Mouse (Mus musculus): Measurements from ENCODE around the gene Ppfia1. TPM values are rescaled to one million over a fixed set of nuclear protein-coding genes. Genes with fewer than 3 reads are reported as not detected.

Gene Ppfia1
- polyA plus RNA-seq, 1 experiment from 2014 or later, result 30.0 TPM

GRCm38 (mm10) chr7:144441976-144442375, 111.6 kb downstream of the Ppfia1 start:
- H3K4me2 ChIP-seq, result no peak overlapping the region
- 92% methylated on average over 4 of the region's 4 CpGs for WGBS
- H3K36me3 ChIP-seq (replicated peaks), result peaks cover 71% of the 10 kb centered on the region
- no peaks in the 10 kb centered on the region for H3K27me3 ChIP-seq (replicated peaks)
- no peak for ATAC-seq (replicated peaks)
- H3K4me3 ChIP-seq, result no peak overlapping the region
- H3K4me1 ChIP-seq, result no peaks in the 10 kb centered on the region
- H3K27ac ChIP-seq, result no peak overlapping the region
- H3K9ac ChIP-seq, result no peak overlapping the region
- no peaks in the 10 kb centered on the region for H3K9me3 ChIP-seq

GRCm38 (mm10) chr7:144441466-144441865, 112.1 kb downstream of the Ppfia1 start:
- H3K4me1 ChIP-seq, result no peaks in the 10 kb centered on the region
- H3K9ac ChIP-seq, result no peak overlapping the region
- no peak for ATAC-seq (replicated peaks)
- no peak overlapping the region for H3K4me3 ChIP-seq
- no peak overlapping the region for H3K27ac ChIP-seq
- H3K9me3 ChIP-seq, result no peaks in the 10 kb centered on the region
- H3K27me3 ChIP-seq (replicated peaks), result no peaks in the 10 kb centered on the region
- no peak overlapping the region for H3K4me2 ChIP-seq
- 93% methylated on average over 11 of the region's 11 CpGs for WGBS
- H3K36me3 ChIP-seq (replicated peaks), result peaks cover 76% of the 10 kb centered on the region

- Histone ChIP-seq H3K4me2 (no peak overlapping the region), H3K4me1 (no peaks in the 10 kb centered on the region), H3K27me3 (replicated peaks) (no peaks in the 10 kb centered on the region), H3K4me3 (no peak overlapping the region), H3K27ac (no peak overlapping the region), H3K36me3 (replicated peaks) (peaks cover 59% of the 10 kb centered on the region), H3K9ac (no peak overlapping the region), H3K9me3 (no peaks in the 10 kb centered on the region)
- no peak for ATAC-seq (replicated peaks)
- WGBS, result over 99% methylated on average over 7 of the region's 7 CpGs
Observed at GRCm38 (mm10) chr7:144438811-144439210, 114.7 kb downstream of the Ppfia1 start.

- WGBS, result 80% methylated on average over 2 of the region's 2 CpGs
- ATAC-seq (replicated peaks), result no peak
- no peaks in the 10 kb centered on the region for H3K4me1 ChIP-seq
Observed at GRCm38 (mm10) chr7:144432920-144433319, 120.6 kb downstream of the Ppfia1 start.

GRCm38 (mm10) chr7:144427460-144427859, 126.1 kb downstream of the Ppfia1 start:
- Histone ChIP-seq H3K4me1 (peaks cover 8% of the 10 kb centered on the region), H3K9me3 (no peaks in the 10 kb centered on the region), H3K36me3 (replicated peaks) (no peaks in the 10 kb centered on the region), H3K9ac (no peak overlapping the region), H3K4me3 (no peak overlapping the region), H3K4me2 (no peak overlapping the region), H3K27me3 (replicated peaks) (no peaks in the 10 kb centered on the region), H3K27ac (no peak overlapping the region)
- WGBS, result 73% methylated on average over 3 of the region's 3 CpGs
- no peak for ATAC-seq (replicated peaks)

More at GRCm38 (mm10) chr7:144432920-144433319, 120.6 kb downstream of the Ppfia1 start:
- no peak overlapping the region for H3K9ac ChIP-seq
- H3K4me2 ChIP-seq, result no peak overlapping the region
- H3K27ac ChIP-seq, result no peak overlapping the region
- no peaks in the 10 kb centered on the region for H3K27me3 ChIP-seq (replicated peaks)
- no peak overlapping the region for H3K4me3 ChIP-seq
- H3K9me3 ChIP-seq, result no peaks in the 10 kb centered on the region
- peaks cover 15% of the 10 kb centered on the region for H3K36me3 ChIP-seq (replicated peaks)

Other genes starting within 250 kb of the Ppfia1 start
- gene Cttn, start 82.7 kb downstream of the Ppfia1 start, polyA plus RNA-seq (2015; fragmentation: Nextera tagmentation; extraction: Ambion mirVana), result 189 and 191 TPM in 2 replicates
- 5.1 and 5.4 TPM in 2 replicates for gene Fadd, start 28.7 kb upstream of the Ppfia1 start, polyA plus RNA-seq (2015; fragmentation: Nextera tagmentation; extraction: Ambion mirVana)
- 11.7 and 13.0 TPM in 2 replicates for gene Ano1, start 198.2 kb upstream of the Ppfia1 start, polyA plus RNA-seq (2015; fragmentation: Nextera tagmentation; extraction: Ambion mirVana)